Mouse (Mus musculus) A20 (cell line): Measurements from ENCODE around the gene Tnni3k.

Source experiments
- DNase-seq: peaks from one replicate; pipeline ENCODE4 v3.0.0-alpha.2; 2011; ENCODE audit warnings: low read depth, low spot score

Tnni3k gene

DNA sequence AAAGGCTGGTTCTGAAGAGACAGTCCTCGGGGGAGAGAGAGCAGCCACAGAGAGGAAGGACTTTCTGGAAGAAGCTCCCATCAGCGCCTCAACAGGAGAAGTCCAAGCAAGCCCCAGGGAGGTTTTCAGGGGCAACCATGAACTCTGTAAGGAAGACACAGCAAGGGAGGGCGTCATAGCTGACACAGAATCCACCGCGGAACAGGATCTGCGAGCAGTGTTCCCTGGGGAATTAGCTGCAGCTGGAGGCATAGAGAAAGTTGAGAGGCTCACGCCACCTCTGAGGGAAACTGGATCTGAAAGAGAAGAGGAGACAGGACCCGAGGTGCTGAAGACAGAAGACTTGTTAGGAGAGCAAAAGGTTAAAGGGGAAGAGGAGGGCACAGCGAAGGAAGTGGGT lies 291.8 kb downstream of the Tnni3k start:
- no peak for DNase-seq

- DNase-seq, result no peak
Measured at GRCm38 (mm10) chr3:154761108-154761507, 294.1 kb downstream of the Tnni3k start.

GRCm38 (mm10) chr3:154758089-154758488 lies 297.1 kb downstream of the Tnni3k start:
- DNase-seq, result no peak

DNA sequence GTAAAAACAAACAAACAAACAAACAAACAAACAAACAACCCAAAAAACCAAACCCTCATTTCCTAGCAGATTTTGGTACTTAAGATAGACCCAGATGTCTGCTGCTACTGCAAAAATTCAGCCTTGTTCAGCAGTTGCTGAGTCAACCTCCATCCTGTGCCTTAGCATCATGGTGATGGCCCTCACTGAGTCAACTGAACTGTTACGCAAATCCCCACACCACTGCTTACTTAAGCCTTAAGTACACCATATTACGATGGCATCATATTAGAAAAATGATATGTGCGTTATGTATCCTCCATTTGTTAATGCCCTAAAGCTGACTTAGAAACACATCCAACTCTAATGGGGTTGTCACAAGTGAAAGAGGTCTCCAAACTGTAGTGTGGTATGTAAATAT lies 300.0 kb downstream of the Tnni3k start:
- no peak for DNase-seq

GRCm38 (mm10) chr3:154754505-154754904 lies 300.7 kb downstream of the Tnni3k start:
- DNase-seq, result no peak

GRCm38 (mm10) chr3:154744317-154744716 lies 310.9 kb downstream of the Tnni3k start:
- DNase-seq, result no peak

DNA sequence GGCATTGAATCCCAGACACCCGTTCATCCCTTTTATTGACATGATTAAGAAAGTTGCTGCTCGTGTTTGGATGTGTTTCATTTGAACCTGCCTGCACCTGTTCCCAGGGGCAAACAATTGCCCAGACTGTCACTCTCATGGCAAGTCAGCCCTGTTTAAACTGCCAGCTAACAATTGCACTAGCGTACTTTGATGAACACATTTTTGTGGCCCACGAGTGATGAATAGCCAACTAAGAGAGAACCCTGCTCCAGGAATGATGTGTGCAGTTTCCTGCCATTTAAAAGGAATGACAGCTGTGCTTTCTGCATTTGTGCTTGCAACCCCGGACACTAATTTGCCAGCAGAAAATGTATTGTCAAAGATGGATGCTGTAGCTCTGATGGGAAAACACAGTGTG lies 312.3 kb downstream of the Tnni3k start:
- DNase-seq, result no peak

- DNase-seq, result no peak
Measured at GRCm38 (mm10) chr3:154741496-154741895, 313.7 kb downstream of the Tnni3k start.
